Mouse (Mus musculus) lung, adult 2 months (tissue): Measurements from ENCODE around the gene Stox2.

Experiments used
- CTCF ChIP-seq: fragments of 200-500 bp; IDR thresholded peaks from 2 replicates; pipeline ENCODE4 v1.5.1; 2011; ENCODE audit warnings: mild to moderate bottlenecking, low read length, control low read depth; ENCODE audit not compliant: insufficient read depth
- POLR2A ChIP-seq: fragments of 200-500 bp; IDR thresholded peaks from 2 replicates; pipeline ENCODE4 v1.6.1; 2011; ENCODE audit warnings: low read depth, mild to moderate bottlenecking, control low read depth, low read length, borderline replicate concordance; ENCODE audit errors: extremely low read depth

- TF ChIP-seq CTCF = no peak
- no peak for TF ChIP-seq POLR2A
Observed at GRCm38 (mm10) chr8:47355340-47355906, 90.7 kb downstream of the Stox2 start.
